Mouse (Mus musculus) megakaryocyte, adult 5-6 weeks (primary cell): ENCODE data around the gene Timm17b. TPM values are rescaled to one million over a fixed set of nuclear protein-coding genes. Genes with fewer than 3 reads are reported as not detected.
A peak's percentile ranks its signal among the peaks of the same experiment; 100 is the strongest.
"Not testable (repeated sequence)": the region's sequence is repeated elsewhere in the genome, so short reads cannot be mapped to it uniquely, and the experiment has no call there.

Experiments
- ATAC-seq: 2 replicates; pipeline ENCODE4 v1.8.0; 2016; ENCODE audit warnings: mild to moderate bottlenecking, inconsistent platforms; ENCODE audit not compliant: poor library complexity, severe bottlenecking
- total RNA-seq, 2 experiments: library from RNA; stranded (forward) in 1 of 2; stranded (reverse) in 1 of 2; fragments of 153-499, 151-499 nt in 1 of 2; fragments of 221-1000, 200-1000 nt in 1 of 2; gene quantifications; 2 replicates each; pipeline versions ENCODE4 v1.2.3 to v1.2.4; 2015 to 2017

Timm17b gene
- total RNA-seq (2015) (75.8 and 85.4 TPM in 2 replicates), total RNA-seq (2017) (35.8 and 50.0 TPM in 2 replicates)

- peak; percentile 94 for ATAC-seq
Observed at GRCm38 (mm10) chrX:7898880-7899874, at the start of gene Timm17b, which contains the start of gene Pqbp1. TSS of gene Timm17b (plus strand) at chrX:7899357. TSS of gene Pqbp1 (minus strand) at chrX:7899269.

- ATAC-seq, result peak; percentile 67
Observed at GRCm38 (mm10) chrX:7854578-7854977, 44.6 kb upstream of the Timm17b start.

GRCm38 (mm10) chrX:7859191-7859753 lies 39.9 kb upstream of the Timm17b start:
- ATAC-seq, result peak; percentile 56

- no peak for ATAC-seq
Observed at GRCm38 (mm10) chrX:7863181-7863580, 36.0 kb upstream of the Timm17b start.

- peak; percentile 75 for ATAC-seq
Observed at GRCm38 (mm10) chrX:7864551-7864950, 34.6 kb upstream of the Timm17b start.

- ATAC-seq, result peak; percentile 51; the same call in 1 of the 2 replicates
Observed at GRCm38 (mm10) chrX:7865343-7865742, 33.8 kb upstream of the Timm17b start.

- ATAC-seq, result no peak
Observed at GRCm38 (mm10) chrX:7865786-7866185, 33.4 kb upstream of the Timm17b start.

- no peak for ATAC-seq
Observed at GRCm38 (mm10) chrX:7867141-7867540, 32.0 kb upstream of the Timm17b start.

GRCm38 (mm10) chrX:7868506-7868905 lies 30.7 kb upstream of the Timm17b start:
- ATAC-seq, result no peak

GRCm38 (mm10) chrX:7869826-7870225 lies 29.3 kb upstream of the Timm17b start:
- no peak for ATAC-seq

GRCm38 (mm10) chrX:7878007-7878419 lies 21.1 kb upstream of the Timm17b start, which contains the start of gene Pim2:
TSS of gene Pim2 (plus strand) at chrX:7878262.
- peak; percentile 95 for ATAC-seq

- no peak for ATAC-seq
Observed at GRCm38 (mm10) chrX:7878495-7878894, 20.7 kb upstream of the Timm17b start.

- ATAC-seq, result peak; percentile 60
Observed at GRCm38 (mm10) chrX:7879819-7880218, 19.3 kb upstream of the Timm17b start.

GRCm38 (mm10) chrX:7883841-7884567 lies 15.2 kb upstream of the Timm17b start, which contains the start of gene Slc35a2:
TSS of gene Slc35a2 (plus strand) at chrX:7884028.
- peak; percentile 87 for ATAC-seq

GRCm38 (mm10) chrX:7898211-7898610 lies 946 bp upstream of the Timm17b start:
- no peak for ATAC-seq

- no peak for ATAC-seq
Observed at GRCm38 (mm10) chrX:7904441-7904840, 5.3 kb downstream of the Timm17b start.

- ATAC-seq, result no peak
Observed at GRCm38 (mm10) chrX:7907735-7908134, 8.6 kb downstream of the Timm17b start, which contains the start of gene Gm10491. TSS of gene Gm10491 (minus strand) at chrX:7907835.

- not testable (repeated sequence) for ATAC-seq
Observed at GRCm38 (mm10) chrX:7909242-7909641, 10.1 kb downstream of the Timm17b start, which contains the start of gene Gm10490. TSS of gene Gm10490 (plus strand) at chrX:7909542.

GRCm38 (mm10) chrX:7910473-7910872 lies 11.3 kb downstream of the Timm17b start:
- no peak for ATAC-seq

GRCm38 (mm10) chrX:7915669-7916068 lies 16.5 kb downstream of the Timm17b start:
- ATAC-seq, result peak; percentile 66

GRCm38 (mm10) chrX:7917960-7918359 lies 18.8 kb downstream of the Timm17b start:
- not testable (repeated sequence) for ATAC-seq
